Mouse (Mus musculus): ENCODE measurements at regions not wholly inside any gene's neighbourhood (a gene's known extent, or its start where the extent isn't known, plus 50 kb on each side); places are given as distances from the start of the nearest gene placed in this dataset.

DNA sequence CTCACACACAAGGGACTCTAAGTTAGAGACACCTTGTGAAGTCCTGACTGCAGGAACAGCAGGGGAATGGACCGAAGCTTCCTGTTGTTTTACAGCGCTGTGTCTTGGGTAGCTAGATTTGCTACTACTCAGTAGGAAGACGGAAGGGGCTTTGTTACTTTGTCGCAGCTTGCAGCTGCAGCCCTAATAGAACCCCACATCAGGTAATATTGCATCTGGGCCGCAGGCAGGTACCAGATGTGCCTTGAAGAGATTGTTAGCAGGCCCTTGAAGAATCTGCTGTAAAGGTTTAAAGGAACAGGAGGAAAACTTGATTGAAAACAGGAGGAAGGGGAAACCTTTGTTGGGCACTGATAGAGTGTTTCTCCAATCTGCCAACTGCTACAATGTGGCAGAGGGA, 68.2 kb upstream of the Prickle1 start:
- H3K27ac ChIP-seq: no peak overlapping the region
- DNase-seq (ENCODE audit: low read depth in 3 of 3, low spot score in 3 of 3) (no peak), ATAC-seq (ENCODE audit: insufficient read depth) (no peak)
- no peak overlapping the region for H3K4me2 ChIP-seq (ENCODE audit: low read depth)
- WGBS (ENCODE audit: insufficient replicate concordance): 55% methylated on average over 5 of the region's 5 CpGs
- H3K4me3 ChIP-seq (ENCODE audit: insufficient read depth in 1 of 2, low read depth in 2 of 2, low read length in 2 of 2): no peak overlapping the region
- H3K9me3 ChIP-seq (ENCODE audit: control insufficient read depth, low read length): no peaks in the 10 kb centered on the region
- H3K9ac ChIP-seq (replicated peaks): no peak overlapping the region
- no peaks in the 10 kb centered on the region for H3K27me3 ChIP-seq (ENCODE audit: control insufficient read depth, insufficient read depth, low read length)
- H3K4me1 ChIP-seq (replicated peaks; ENCODE audit: control insufficient read depth in 2 of 2, insufficient read depth in 2 of 2, low read length in 1 of 2): no peaks in the 10 kb centered on the region
- TF ChIP-seq EP300 (IDR thresholded peaks at IDR 0.05; ENCODE audit: low read depth): no peak
- TF ChIP-seq CTCF (IDR thresholded peaks at IDR 0.05; ENCODE audit: low read depth): no peak
- no peaks in the 10 kb centered on the region for H3K36me3 ChIP-seq (replicated peaks; ENCODE audit: control insufficient read depth, insufficient read depth, low read depth)

DNA sequence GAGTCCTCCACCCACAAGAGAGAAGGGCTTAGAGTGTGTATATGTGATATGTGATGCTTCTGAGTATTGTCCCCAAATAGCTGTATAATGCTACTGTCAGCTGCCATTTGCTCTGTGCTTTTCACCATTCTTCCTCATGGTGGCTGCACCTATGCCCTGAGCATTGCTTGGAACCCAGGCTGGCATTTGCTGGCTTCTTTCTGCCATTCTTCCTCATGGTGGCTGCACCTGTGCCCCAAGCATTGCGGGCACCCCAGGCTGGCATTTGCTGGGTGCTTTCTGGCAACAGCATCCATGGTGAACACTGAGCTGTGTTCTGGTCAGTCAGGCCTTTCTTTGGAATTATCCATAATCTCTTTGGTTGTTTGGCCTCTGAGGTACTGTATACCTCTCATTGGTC, 66.9 kb upstream of the Prickle1 start:
- H3K36me3 ChIP-seq (replicated peaks; ENCODE audit: control insufficient read depth, insufficient read depth, low read depth): no peaks in the 10 kb centered on the region
- H3K4me2 ChIP-seq (ENCODE audit: low read depth): no peak overlapping the region
- no peak overlapping the region for H3K9ac ChIP-seq (replicated peaks)
- H3K4me1 ChIP-seq (replicated peaks; ENCODE audit: control insufficient read depth in 2 of 2, insufficient read depth in 2 of 2, low read length in 1 of 2): no peaks in the 10 kb centered on the region
- no peak for ATAC-seq (ENCODE audit: insufficient read depth)
- no peak for TF ChIP-seq EP300 (IDR thresholded peaks at IDR 0.05; ENCODE audit: low read depth)
- no peak for TF ChIP-seq CTCF (IDR thresholded peaks at IDR 0.05; ENCODE audit: low read depth)
- DNase-seq (ENCODE audit: low read depth in 3 of 3, low spot score in 3 of 3): no peak
- H3K4me3 ChIP-seq (ENCODE audit: insufficient read depth in 1 of 2, low read depth in 2 of 2, low read length in 2 of 2): no peak overlapping the region
- no peak overlapping the region for H3K27ac ChIP-seq
- no peaks in the 10 kb centered on the region for H3K27me3 ChIP-seq (ENCODE audit: control insufficient read depth, insufficient read depth, low read length)
- no peaks in the 10 kb centered on the region for H3K9me3 ChIP-seq (ENCODE audit: control insufficient read depth, low read length)
- 72% methylated on average over 1 of the region's 1 CpGs for whole genome bisulfite sequencing (ENCODE audit: insufficient replicate concordance)

DNA sequence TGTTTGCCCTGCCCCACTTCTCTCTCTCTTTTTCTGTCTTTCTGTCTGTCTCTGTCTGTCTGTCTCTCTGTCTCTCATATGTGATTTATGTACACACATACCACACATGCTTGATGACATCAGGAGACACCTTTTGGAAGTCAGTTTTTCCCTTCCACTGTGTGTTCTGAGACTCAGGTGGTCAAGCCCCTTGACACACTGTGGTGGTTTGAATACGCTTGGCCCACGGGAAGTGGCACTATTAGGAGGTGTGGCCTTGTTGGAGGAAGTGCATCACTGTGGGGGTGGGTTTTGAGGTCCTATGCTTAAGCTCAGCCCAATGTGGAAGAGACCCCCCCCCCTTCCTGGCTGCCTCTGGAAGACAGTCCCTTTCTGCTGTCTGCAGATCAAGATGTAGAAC, 66.1 kb upstream of the Prickle1 start:
- TF ChIP-seq CTCF (IDR thresholded peaks at IDR 0.05; ENCODE audit: low read depth): no peak
- no peak for TF ChIP-seq EP300 (IDR thresholded peaks at IDR 0.05; ENCODE audit: low read depth)
- no peak overlapping the region for H3K27ac ChIP-seq
- 71% methylated on average over 2 of the region's 2 CpGs for WGBS (ENCODE audit: insufficient replicate concordance)
- no peaks in the 10 kb centered on the region for H3K27me3 ChIP-seq (ENCODE audit: control insufficient read depth, insufficient read depth, low read length)
- DNase-seq (ENCODE audit: low read depth in 3 of 3, low spot score in 3 of 3): no peak
- no peaks in the 10 kb centered on the region for H3K4me1 ChIP-seq (replicated peaks; ENCODE audit: control insufficient read depth in 2 of 2, insufficient read depth in 2 of 2, low read length in 1 of 2)
- no peak overlapping the region for H3K4me3 ChIP-seq (ENCODE audit: insufficient read depth in 1 of 2, low read depth in 2 of 2, low read length in 2 of 2)
- no peak overlapping the region for H3K4me2 ChIP-seq (ENCODE audit: low read depth)
- H3K9ac ChIP-seq (replicated peaks): no peak overlapping the region
- H3K9me3 ChIP-seq (ENCODE audit: control insufficient read depth, low read length): no peaks in the 10 kb centered on the region
- H3K36me3 ChIP-seq (replicated peaks; ENCODE audit: control insufficient read depth, insufficient read depth, low read depth): no peaks in the 10 kb centered on the region
- no peak for ATAC-seq (ENCODE audit: insufficient read depth)

DNA sequence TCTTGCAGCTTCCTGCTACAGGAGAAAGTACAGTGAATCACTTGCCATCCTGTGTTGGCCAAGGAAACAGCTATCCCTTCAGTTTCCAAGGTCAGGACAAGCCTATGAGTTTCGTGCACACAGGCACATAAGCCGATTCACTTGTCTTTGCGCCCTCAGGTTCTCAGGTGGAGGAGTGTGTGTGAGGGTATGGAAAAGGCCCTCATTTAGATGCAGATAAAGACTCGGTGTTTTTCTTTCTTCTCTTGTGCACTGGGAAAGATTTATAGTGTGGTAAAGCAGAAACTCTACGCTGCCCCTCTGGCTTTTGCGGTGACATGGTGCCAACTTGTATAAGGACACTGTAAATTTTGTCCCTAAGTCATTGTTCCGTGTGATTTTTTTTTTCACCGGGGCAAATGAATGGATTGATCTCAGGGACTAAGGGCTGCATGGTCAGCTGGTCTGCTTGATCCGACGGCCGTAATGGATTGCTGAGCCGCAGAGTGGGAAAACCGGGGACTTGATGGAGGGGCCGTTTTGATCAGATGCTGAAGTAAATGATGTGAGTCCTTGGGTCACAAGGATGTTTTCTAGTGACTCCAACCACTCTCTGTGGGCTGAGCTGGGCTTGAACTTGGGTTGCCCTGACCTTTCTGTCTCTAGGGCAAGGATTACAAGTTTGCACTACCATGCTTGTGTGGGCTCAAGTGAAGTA, 65.4 kb upstream of the Prickle1 start:
- Histone ChIP-seq H3K4me2 (ENCODE audit: low read depth) (no peak overlapping the region), H3K9ac (replicated peaks) (no peak overlapping the region), H3K27me3 (ENCODE audit: control insufficient read depth, insufficient read depth, low read length) (no peaks in the 10 kb centered on the region), H3K4me3 (ENCODE audit: insufficient read depth in 1 of 2, low read depth in 2 of 2, low read length in 2 of 2) (no peak overlapping the region), H3K4me1 (replicated peaks; ENCODE audit: control insufficient read depth in 2 of 2, insufficient read depth in 2 of 2, low read length in 1 of 2) (no peaks in the 10 kb centered on the region), H3K27ac (no peak overlapping the region), H3K36me3 (replicated peaks; ENCODE audit: control insufficient read depth, insufficient read depth, low read depth) (no peaks in the 10 kb centered on the region), H3K9me3 (ENCODE audit: control insufficient read depth, low read length) (no peaks in the 10 kb centered on the region)
- ATAC-seq (ENCODE audit: insufficient read depth) (no peak), DNase-seq (ENCODE audit: low read depth in 3 of 3, low spot score in 3 of 3) (no peak)
- TF ChIP-seq CTCF (IDR thresholded peaks at IDR 0.05; ENCODE audit: low read depth) (no peak), EP300 (IDR thresholded peaks at IDR 0.05; ENCODE audit: low read depth) (no peak)
- WGBS (ENCODE audit: insufficient replicate concordance): 73% methylated on average over 14 of the region's 14 CpGs

DNA sequence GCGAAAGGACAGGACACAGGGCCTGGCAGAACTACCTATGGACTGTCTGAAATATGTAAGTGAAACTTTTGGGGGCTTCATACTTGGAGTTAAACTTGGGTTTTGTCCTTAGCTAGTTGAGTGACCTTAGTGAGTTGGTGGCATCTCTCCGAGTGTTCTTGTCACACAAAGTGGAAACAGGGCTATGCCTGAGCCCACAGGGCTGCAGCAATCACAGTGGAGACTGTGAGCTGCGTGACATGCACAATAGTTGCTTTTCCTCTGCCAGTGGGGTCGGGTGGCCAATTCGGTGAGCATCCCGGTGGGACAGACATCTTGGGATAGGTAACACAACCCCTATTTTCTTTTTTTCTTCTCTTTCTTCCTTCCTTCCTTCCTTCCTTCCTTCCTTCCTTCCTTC, 61.5 kb upstream of the Prickle1 start:
- Histone ChIP-seq H3K4me2 (ENCODE audit: low read depth) (no peak overlapping the region), H3K27ac (no peak overlapping the region), H3K9ac (replicated peaks) (no peak overlapping the region), H3K27me3 (ENCODE audit: control insufficient read depth, insufficient read depth, low read length) (no peaks in the 10 kb centered on the region), H3K4me3 (ENCODE audit: insufficient read depth in 1 of 2, low read depth in 2 of 2, low read length in 2 of 2) (no peak overlapping the region), H3K4me1 (replicated peaks; ENCODE audit: control insufficient read depth in 2 of 2, insufficient read depth in 2 of 2, low read length in 1 of 2) (peaks cover 0 to 3% of the 10 kb centered on the region in 2 experiments; a peak in 1 of 4 replicates), H3K9me3 (ENCODE audit: control insufficient read depth, low read length) (no peaks in the 10 kb centered on the region), H3K36me3 (replicated peaks; ENCODE audit: control insufficient read depth, insufficient read depth, low read depth) (no peaks in the 10 kb centered on the region)
- no peak for ATAC-seq (ENCODE audit: insufficient read depth)
- TF ChIP-seq EP300 (IDR thresholded peaks at IDR 0.05; ENCODE audit: low read depth) (no peak), CTCF (IDR thresholded peaks at IDR 0.05; ENCODE audit: low read depth) (no peak)
- DNase-seq (ENCODE audit: low read depth in 3 of 3, low spot score in 3 of 3): no peak
- 67% methylated on average over 6 of the region's 6 CpGs for WGBS (ENCODE audit: insufficient replicate concordance)

Data from liver, embryonic 14.5 days (tissue).